Mouse (Mus musculus): ENCODE measurements at regions not wholly inside any gene's neighbourhood (a gene's known extent, or its start where the extent isn't known, plus 50 kb on each side); places are given as distances from the start of the nearest gene placed in this dataset.

DNA sequence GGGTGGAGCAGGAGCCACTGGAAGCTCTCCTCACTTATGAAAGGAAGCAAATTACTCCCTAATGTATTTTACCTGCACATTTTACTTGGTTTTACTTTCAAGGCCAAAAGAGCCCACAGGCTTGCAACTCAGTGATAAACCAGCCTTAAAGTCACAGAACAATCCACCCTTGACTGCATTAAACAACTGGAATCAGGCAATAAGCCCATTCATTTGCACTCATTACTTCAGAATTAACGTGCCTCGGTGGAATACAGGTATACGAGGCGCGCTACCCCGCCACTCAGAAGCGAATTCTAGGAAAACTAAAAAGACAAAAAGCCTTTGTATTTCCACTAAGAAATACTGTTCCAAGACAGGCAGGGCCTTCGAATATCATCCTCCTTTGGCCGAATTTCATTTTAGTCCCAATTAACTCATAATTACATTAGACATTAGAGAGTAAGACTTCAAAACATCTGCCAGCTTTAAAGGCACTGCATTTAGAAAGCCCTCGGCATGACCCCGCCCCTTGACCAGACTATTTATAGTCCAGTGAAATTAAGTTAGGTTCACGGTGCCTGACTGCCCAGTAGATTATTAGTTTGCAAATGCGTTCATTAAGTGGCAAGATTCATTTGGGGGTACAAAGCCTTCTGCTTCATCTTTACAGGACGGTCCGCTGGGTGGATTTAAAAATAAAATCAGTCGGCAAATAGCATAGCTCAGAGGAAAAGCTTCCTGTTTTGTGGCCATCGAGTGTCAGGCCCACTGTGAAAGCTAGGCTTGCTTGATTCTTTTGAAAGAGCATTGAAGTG is 142.2 kb upstream of the Plekha5 start:
- no peak for TF ChIP-seq CTCF (conservative IDR thresholded peaks at IDR 0.05; ENCODE audit: low read length)
- TF ChIP-seq POU5F1 (IDR thresholded peaks at IDR 0.05; ENCODE audit: borderline replicate concordance, low read length) = no peak
- TF ChIP-seq NANOG (IDR thresholded peaks at IDR 0.05; ENCODE audit: borderline replicate concordance, low read length) = no peak
